Mouse (Mus musculus): ENCODE results near the gene Ciao1.
"Not testable (repeated sequence)": the region's sequence is repeated elsewhere in the genome, so short reads cannot be mapped to it uniquely, and the experiment has no call there.

The Ciao1 gene

DNA sequence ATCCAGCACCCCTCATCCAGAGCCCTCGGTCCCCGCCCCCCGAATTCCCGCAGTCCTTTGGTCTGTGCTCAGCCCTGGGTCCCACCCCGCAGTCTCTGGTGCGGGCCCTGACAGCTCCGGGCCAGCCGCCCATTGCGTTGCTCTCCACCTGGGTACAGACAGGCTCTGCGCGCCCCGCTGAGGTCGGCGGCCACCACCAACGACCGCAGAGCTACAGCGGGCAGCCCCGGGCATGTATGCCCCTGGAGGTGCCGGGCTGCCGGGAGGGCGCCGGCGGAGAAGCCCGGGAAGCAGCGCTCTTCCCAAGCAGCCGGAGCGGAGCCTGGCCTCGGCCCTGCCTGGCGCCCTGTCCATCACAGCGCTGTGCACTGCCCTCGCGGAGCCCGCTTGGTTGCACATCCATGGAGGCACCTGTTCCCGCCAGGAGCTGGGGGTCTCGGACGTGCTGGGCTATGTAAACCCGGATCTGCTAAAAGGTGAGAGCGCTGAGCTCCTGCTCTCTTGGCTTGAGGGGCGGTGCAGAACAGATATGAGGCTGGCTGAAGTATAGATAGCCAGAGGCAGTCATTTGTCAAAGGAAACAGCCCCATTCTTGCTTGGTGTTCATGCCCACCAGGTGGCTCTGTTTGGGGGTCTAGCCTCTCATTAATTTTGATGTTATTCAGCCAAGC is 853 bp upstream of the Ciao1 start:
- DNase-seq = peak; percentile 60

DNA sequence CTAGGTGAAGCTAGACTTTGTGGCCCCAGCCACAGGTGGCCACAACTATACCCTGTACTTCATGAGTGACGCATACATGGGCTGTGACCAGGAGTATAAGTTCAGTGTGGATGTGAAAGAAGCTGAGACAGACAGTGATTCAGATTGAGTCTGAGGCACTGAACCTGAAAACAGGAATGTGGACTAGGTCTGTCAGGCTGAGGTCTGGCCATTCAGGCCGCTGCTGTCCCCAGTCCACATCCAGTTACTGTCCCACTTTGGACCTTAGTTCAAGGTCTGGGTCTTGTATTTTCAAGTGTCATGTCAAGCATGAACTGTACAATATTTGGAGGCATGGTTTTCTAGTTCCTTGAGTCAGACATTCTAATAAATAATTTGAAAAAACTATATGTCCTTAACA is 7.6 kb downstream of the Ciao1 start:
- no peak for DNase-seq

DNA sequence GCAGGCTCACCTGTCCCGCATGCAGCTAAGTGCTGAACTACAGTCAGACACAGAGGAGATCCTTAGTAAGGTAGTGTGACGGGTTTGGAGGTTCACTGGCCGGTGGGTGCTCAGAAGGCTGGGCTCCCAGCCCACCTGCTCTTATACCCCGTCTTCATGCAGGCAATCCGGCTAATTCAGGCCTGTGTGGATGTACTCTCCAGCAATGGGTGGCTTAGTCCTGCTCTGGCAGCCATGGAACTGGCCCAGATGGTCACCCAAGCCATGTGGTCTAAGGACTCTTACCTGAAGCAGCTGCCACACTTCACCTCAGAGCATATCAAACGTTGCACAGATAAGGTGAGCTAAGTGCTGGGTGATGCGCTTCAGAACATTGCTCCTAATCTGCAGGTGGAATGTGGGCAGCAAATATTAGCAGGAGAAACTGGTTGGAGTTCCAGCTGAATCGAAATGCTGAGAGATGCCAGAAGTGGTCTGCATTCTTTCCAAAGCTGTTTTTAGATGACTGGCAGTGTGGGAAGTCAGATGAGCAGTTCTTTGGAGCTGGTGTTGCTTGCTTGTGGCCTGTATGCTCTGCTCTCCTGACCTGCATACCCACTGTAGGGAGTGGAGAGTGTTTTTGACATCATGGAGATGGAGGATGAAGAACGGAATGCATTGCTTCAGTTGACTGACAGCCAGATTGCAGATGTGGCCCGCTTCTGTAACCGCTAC is 9.6 kb downstream of the Ciao1 start:
- DNase-seq = no peak

DNA sequence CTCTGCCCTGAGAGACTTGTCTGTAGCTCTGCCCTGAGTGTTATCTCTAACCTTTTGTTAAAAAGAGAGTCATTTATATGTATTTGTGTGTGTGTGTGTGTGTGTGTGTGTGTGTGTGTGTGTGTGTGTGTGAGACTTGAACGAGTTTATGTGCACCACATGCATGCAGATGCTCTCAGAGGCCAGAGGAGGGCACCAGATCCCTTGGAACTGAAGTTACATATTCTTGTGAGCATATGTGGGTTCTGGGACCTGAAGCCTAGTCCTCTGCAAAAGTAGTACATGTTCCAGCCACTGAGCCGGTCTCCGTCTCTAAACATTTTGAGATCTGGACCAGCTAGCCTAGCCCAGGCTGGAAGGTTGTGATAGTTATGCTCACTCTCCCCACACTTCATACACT is 22.4 kb downstream of the Ciao1 start:
- no peak for DNase-seq

DNA sequence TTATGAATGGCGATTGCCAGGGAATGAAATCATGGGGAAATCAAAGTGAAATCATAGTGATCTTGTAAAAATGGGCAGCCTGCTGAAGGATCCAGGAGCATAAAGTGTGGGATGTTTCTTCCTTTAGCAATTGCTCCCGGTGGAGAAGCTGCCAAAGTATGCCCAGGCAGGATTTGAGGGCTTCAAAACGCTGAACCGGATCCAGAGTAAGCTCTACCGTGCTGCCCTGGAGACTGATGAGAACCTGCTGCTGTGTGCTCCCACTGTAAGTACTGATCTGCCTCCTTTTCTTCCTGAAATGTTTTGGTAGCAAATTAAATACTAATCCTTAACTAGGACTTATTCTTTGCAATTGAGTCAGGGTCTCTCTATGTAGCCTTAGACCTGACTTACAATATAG is 29.9 kb downstream of the Ciao1 start:
- DNase-seq = no peak

DNA sequence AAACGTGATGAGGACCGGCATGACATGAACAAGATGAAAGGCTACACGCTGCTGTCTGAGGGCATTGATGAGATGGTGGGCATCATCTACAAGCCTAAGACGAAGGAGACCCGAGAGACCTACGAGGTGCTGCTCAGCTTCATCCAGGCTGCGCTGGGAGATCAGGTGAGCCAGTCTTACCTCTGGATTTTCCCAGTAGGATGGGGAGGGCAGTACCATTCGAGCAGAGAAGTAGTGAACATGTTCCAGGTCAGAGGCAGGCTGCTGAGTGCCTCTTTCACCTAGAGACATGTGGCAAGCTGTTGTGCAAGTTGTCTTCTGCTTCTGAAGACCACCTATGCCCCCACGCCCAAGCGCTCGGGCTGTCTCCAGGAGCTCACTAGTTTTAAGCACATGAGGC is 36.9 kb downstream of the Ciao1 start:
- no peak for DNase-seq

DNA sequence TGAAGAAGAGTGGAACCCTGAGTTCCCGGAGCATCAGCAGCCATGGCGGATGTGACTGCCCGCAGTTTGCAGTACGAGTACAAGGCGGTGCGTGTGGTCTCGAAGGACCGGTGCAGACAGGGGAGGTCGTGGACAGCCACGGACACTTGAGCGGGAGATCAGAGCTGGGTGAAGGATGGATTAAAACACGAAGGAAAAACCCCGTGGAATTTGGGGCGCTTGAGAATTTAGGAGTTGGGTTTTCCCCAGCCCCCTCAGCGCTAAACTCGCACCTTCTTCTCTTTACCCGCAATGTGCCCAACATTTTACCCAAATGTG is 39.2 kb downstream of the Ciao1 start:
- DNase-seq = no peak

DNA sequence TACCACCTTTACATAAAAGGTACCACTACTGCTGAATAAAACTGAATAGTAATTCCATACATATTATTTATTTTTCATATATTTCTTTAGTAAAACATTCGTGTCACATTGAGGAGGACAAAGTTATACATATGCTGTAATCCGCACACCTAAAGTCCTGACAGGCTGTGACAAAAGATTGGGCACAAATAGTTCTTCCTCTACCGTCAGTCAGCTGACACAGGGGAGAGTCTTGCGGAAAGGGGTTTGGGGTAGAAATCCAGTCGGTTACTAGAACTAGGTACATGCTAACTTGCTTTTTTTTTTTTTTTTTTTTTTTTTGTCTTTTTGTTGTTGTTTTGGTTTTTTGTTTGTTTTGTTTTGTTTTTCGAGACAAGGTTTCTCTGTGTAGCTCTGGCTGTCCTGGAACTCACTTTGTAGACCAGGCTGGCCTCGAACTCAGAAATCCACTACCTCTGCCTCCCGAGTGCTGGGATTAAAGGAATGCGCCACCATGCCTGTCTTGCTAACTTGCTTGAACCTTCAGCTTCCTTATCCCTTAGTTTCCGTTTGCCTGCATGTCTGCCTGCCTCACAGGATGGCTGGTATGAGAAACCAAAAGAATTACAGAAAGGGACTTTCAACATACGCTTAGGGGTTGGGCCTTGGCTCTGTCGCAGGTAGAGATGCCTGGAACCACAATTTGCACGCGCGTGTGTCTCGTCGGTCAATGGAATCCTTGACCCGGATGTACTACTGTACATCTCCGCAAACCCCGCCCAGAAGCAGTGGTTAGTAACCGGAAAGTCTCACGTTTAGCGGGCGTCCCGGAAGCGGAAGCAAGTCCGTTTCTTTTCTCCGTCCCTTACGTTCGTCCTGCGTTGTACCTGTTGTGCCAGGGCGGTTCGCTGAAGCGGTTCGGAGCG is 39.8 kb downstream of the Ciao1 start, which contains the start of the genes 1810024B03Rik and Snrnp200:
Gene 1810024B03Rik (minus strand): TSS at position 734 of the 905 bp plus-strand sequence.
Gene Snrnp200 (plus strand): TSS at position 840 of the 905 bp plus-strand sequence.
- peak; percentile 93 for DNase-seq

DNA sequence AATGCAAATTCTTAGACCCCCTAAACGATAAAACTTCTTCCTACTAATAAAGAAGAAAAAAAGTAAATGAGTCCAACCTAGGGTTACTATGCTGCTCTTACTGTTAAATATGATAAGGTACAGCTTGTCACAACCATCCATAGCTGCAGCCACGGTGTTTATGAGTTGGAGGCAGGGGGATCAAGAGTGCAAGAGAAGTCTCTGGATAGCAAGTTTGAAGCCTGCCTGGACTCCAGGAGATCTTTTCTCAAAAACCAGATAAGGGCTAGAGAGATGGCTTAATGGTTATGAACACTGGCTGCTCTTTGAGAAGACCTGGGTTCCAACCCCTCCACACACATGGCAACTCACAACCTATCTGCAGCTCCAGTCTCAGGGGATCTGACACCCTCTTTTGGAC is 40.7 kb downstream of the Ciao1 start:
- DNase-seq = no peak

DNA sequence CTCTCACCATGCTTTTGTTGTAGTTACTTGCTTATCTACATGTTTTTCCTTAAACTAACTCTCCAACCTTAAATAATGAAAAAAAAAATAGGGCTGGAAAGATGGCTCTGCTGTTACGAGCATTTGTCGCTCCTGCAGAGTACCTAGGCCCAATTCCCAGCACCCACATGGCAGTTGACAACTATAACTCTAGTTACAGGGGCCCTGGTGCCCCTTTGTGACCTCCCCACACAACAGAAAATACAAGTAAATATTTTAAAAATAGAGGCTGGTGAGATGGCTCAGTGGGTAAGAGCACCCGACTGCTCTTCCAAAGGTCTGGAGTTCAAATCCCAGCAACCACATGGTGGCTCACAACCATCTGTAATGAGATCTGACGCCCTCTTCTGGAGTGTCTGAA is 41.7 kb downstream of the Ciao1 start:
- DNase-seq = not testable (repeated sequence)

DNA sequence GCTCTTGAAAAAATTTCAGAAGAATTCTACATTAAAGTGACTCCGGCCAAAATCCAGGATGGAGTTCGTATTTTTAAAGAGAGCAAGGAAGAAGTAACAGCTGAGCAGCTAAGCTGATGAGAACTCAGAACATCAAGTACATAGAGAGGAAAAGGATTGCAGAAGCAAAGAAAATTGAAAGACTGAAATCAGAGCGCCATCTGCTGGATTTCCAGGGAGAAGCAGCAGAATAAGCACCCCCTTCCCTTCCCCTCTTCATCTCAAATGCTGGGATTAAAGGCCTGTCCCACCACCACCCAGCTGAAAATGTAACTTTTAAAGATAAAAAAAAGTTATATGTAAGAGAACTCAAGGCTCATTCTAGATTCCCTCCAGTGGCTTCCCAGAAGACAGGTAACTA is 42.7 kb downstream of the Ciao1 start:
- DNase-seq = peak; percentile 64

Data from thymus, postnatal 25 days (tissue).